Mouse (Mus musculus) regulatory T cell (primary cell): ENCODE results near the gene Mipep.

Experiments
- in situ Hi-C: fragments of 300-600 bp; cut with MboI, MseI; formaldehyde crosslinking; loops from one replicate; pipeline ENCODE4 v1.15.1; 2025; ENCODE audit warnings: high pct_unique_total_duplicates

Mipep gene

GRCm38 (mm10) chr14:60754656-60755055, 29.7 kb upstream of the Mipep start:
- in situ Hi-C loops = no loop called here

DNA sequence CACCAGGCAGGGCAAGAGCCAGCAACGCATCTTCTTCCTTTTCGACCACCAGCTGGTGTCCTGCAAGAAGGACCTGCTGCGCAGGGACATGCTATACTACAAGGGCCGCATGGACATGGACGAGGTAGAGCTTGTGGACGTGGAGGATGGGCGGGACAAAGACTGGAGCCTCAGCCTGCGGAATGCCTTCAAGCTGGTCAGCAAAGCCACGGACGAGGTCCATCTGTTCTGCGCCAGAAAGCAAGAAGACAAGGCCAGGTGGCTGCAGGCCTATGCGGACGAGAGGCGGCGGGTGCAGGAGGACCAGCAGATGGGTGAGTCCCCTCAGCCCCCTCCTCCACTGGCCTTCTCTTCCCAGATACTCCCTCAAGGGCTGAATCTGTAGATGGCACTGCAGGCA, 28.1 kb upstream of the Mipep start:
- in situ Hi-C loops = no loop called here

GRCm38 (mm10) chr14:60757265-60757664, 27.1 kb upstream of the Mipep start:
- in situ Hi-C loops = no loop called here

- in situ Hi-C loops = no loop called here
Measured at GRCm38 (mm10) chr14:60757722-60758121, 26.7 kb upstream of the Mipep start.

DNA sequence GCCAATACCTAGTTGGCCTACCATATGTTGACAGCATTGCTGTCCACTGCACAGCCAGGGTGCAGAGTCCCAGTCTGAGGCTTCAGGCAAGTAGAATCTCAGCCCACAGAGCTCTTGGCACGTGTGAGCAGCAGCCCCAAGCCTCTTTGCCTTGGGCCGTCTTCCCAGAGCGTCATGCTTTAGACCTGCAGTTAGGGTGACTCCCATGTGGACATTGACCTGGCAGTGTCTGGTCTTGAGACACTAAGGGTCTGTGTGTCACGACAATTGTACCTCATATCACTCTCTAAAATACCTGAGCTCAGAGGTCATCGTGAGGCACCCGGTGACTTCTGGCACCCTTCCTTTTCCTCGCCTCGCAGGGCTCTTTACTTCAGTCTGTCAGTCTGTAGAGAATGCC, 25.3 kb upstream of the Mipep start:
- in situ Hi-C loops = no loop called here

- in situ Hi-C loops = loop anchor here (5.0 kb wide), 1 partner anchor 64 kb away; no protein-coding TSS in a partner anchor
Measured at GRCm38 (mm10) chr14:60761801-60762200, 22.6 kb upstream of the Mipep start.

- in situ Hi-C loops = loop anchor here (5.0 kb wide), 1 partner anchor 65 kb away; no protein-coding TSS in a partner anchor
Measured at GRCm38 (mm10) chr14:60762754-60763153, 21.6 kb upstream of the Mipep start.

GRCm38 (mm10) chr14:60763746-60764145, 20.6 kb upstream of the Mipep start:
- in situ Hi-C loops = loop anchor here (5.0 kb wide), 1 partner anchor 66 kb away; no protein-coding TSS in a partner anchor

DNA sequence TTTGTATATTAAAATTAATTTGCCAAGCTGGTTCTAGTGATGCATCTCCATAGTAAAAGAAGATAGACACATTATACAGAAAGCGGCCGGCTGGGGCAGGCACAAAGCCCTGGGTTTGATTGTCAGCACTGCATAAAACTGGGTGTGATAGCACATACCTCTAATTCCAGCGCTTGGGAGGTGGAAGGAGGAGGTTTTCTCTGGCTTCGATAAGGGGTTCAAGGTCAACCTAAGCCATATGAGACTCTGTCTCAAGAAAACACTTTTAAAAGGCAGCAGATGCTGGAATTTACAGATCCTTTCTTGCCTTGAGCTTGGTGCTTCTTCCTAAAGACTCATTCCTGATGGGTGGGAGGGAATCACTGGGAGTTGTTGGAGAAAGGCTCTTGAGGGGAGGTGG, 19.8 kb upstream of the Mipep start:
- in situ Hi-C loops = loop anchor here (5.0 kb wide), 1 partner anchor 67 kb away; no protein-coding TSS in a partner anchor

- in situ Hi-C loops = no loop called here
Measured at GRCm38 (mm10) chr14:60765025-60765424, 19.3 kb upstream of the Mipep start.

GRCm38 (mm10) chr14:60767884-60768283, 16.5 kb upstream of the Mipep start, which contains the start of gene C1qtnf9:
Gene C1qtnf9 (plus strand): TSS chr14:60768134.
- in situ Hi-C loops = no loop called here

DNA sequence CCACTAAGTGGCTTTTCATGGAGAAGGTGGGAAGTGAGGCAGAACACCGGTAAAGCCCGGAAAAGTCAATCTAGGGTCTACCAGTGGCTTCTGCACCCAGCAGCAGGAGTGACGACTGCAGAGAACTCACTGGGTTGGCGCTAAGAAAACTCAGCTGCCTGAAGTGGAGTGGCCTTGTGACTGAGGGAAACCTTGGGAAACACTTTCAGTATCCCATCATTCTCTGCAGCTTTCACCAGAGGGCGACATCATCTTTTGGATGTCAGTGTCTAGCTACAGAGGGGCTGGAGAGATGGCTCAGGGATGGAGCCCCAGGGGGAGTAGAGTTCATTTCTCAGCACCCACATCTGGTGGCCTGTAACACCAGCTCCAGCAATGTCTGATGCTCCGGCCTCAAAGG, 15.0 kb upstream of the Mipep start:
- in situ Hi-C loops = no loop called here

GRCm38 (mm10) chr14:60770594-60770993, 13.8 kb upstream of the Mipep start:
- in situ Hi-C loops = loop anchor here (10.0 kb wide), 1 partner anchor 246 kb away; no protein-coding TSS in a partner anchor

DNA sequence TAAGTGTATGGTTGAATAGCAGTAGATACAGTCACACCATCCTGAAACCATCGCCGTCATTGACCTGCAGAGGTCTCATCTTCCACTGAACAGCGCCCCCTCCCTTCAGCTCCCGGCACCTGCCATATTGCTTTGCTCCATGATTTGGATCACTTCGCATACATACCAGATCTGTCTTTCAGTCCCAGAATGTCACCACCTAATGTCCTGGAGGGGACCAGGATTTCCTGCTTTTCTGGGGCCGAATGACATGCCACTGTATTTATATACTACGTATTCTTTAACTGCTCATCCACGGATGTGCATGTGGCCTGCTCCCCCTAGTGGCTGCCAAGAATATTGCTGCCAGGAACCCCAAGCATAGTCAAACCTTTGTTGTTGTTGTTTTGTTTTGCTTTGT, 13.3 kb upstream of the Mipep start:
- in situ Hi-C loops = loop anchor here (10.0 kb wide), 1 partner anchor 246 kb away; no protein-coding TSS in a partner anchor

DNA sequence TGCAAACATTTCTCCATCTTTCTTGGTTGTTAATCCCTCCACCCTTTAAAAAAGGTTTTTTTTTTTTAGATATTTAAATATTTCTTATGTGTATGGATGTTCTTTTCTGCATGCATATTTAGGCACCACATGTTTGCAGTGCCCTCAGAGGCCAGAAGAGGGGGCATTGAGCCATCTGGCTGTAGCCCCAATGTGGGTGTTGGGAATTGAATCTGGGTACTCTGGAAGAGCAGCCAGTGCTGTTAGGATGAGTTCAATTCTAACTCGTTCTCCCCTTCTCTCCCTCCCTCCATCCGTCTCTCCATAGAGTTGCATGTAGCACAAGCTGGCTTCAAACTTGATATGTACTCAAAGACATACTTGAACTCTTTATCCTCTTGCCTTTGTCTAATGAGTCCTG, 10.9 kb upstream of the Mipep start:
- in situ Hi-C loops = loop anchor here (10.0 kb wide), 1 partner anchor 249 kb away; no protein-coding TSS in a partner anchor

GRCm38 (mm10) chr14:60776521-60776920, 7.9 kb upstream of the Mipep start:
- in situ Hi-C loops = loop anchor here (10.0 kb wide), 1 partner anchor 252 kb away; no protein-coding TSS in a partner anchor

GRCm38 (mm10) chr14:60777485-60777919, 6.9 kb upstream of the Mipep start:
- in situ Hi-C loops = loop anchor here (10.0 kb wide), 1 partner anchor 253 kb away; no protein-coding TSS in a partner anchor

DNA sequence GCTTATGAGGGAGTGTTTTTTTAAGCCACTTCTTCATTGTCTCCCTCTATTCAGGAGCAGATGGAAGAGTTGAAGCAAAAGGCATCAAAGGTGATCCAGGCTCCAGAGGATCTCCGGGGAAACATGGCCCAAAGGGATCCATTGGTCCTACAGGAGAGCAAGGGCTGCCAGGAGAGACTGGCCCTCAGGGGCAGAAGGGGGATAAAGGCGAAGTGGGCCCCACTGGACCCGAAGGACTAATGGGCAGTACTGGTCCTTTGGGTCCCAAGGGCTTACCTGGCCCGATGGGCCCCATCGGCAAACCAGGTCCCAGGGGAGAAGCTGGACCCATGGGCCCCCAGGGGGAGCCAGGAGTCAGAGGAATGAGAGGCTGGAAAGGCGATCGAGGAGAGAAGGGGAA, 5.2 kb upstream of the Mipep start:
- in situ Hi-C loops = loop anchor here (10.0 kb wide), 1 partner anchor 254 kb away; no protein-coding TSS in a partner anchor

DNA sequence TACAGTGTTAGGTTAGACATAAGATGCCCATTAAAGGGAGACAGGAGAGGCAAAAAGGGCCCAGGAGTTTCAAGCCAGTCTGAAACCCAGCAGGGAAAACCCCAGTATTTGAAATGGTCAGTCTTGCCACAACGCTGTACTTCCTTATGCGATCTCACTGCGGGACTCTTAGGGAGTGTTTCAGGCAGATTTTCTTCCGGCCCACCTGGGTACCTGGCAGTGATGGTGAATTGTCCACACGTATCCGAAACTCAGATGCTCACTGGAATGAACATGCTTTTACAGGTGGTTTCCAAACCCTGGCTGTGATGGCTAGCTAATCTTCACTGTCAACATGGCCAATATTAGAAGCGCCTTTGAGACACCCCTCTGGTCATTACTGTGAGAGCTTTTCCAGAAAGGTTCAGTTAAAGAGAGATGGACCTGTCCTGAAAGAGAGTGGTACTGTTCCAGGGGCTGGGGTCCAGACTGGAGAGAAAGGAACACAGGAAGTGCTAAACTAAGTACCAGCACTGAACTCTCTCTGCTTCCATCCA, 2.2 kb upstream of the Mipep start:
- in situ Hi-C loops = no loop called here

DNA sequence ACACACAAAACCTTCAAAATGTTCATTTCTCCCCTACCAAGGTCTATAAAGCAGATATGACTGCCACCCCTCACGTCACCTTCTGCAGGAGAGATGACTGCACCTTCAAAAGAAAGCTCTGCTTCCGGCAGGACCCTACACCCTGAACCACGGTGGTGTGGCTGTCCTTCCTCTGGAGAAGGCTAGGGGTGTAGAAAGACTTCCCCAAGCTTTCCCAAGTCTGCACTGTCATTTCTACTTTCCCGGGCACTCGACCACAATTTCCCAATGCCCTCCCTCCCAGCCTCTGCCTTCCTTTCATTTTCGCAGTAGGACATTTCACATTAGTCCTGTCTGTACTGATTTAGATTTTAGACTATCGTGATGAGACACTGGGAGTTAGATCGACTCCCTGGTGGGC, 1.2 kb upstream of the Mipep start:
- in situ Hi-C loops = no loop called here

DNA sequence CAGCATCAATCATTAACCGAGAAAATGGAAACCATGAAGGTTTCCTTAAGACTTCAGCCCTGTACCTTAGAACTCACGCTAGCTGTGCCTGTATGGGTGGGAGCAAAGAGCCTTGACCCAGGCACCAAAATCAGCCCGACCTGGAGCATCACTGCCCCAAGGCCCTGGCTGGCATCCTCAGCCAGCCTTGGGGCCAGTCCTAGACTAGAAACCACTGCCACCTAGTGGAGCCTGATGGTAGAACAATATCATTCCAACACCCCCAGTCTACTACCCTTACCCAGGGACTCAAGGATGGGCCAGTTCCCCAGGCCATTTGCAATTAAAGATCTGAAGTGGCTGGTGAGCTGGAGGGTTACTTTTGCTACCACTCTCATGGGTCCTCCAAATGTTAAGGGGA, 5.7 kb downstream of the Mipep start:
- in situ Hi-C loops = no loop called here

- in situ Hi-C loops = loop anchor here (5.0 kb wide), 1 partner anchor 316 kb away; no protein-coding TSS in a partner anchor
Measured at GRCm38 (mm10) chr14:60796600-60797322, 12.4 kb downstream of the Mipep start.

GRCm38 (mm10) chr14:60797596-60797995, 13.2 kb downstream of the Mipep start:
- in situ Hi-C loops = loop anchor here (5.0 kb wide), 1 partner anchor 315 kb away; no protein-coding TSS in a partner anchor
